18 mouse cellular contexts compared by ENCODE assay signal in genomic region chr2:130887456-130887855, GRCm38 (mm10).
"Had no signal": no experiment of that assay in that cellular context is flagged by ENCODE, and none has a peak within 500 bp of the region (broad histone marks: within the 10 kb centered on the region; RNA-seq: fewer than 3 reads in every experiment).

No protein-coding gene starts in this region.

- ATAC-seq: liver, postnatal 0 days; lung, postnatal 0 days; midbrain, embryonic 15.5 days had no signal

- DNase-seq: kidney, adult 8-10 months; left cerebral cortex, postnatal 4 days; liver, postnatal 0 days; lung, embryonic 14.5 days; retina, postnatal 1 day; right cerebral cortex, postnatal 25 days; spleen, adult 18-20 months; thymus, postnatal 25 days had no signal

- H3K27ac ChIP-seq: limb, embryonic 12.5 days; limb, embryonic 15.5 days; liver, embryonic 14.5 days; macrophage; midbrain, embryonic 12.5 days; midbrain, embryonic 15.5 days; neural tube, embryonic 13.5 days; stomach, embryonic 15.5 days had no signal

- H3K27me3 ChIP-seq: limb, embryonic 12.5 days; limb, embryonic 15.5 days; midbrain, embryonic 12.5 days; midbrain, embryonic 15.5 days; neural tube, embryonic 13.5 days; stomach, embryonic 15.5 days had no signal

- H3K9me3 ChIP-seq: limb, embryonic 12.5 days; limb, embryonic 15.5 days; midbrain, embryonic 12.5 days; midbrain, embryonic 15.5 days; neural tube, embryonic 13.5 days; stomach, embryonic 15.5 days had no signal

- H3K9ac ChIP-seq: limb, embryonic 12.5 days; limb, embryonic 15.5 days; liver, embryonic 14.5 days; liver, postnatal 0 days; lung, embryonic 14.5 days; midbrain, embryonic 12.5 days; midbrain, embryonic 15.5 days; neural tube, embryonic 13.5 days; stomach, embryonic 15.5 days had no signal

- H3K4me3 ChIP-seq: limb, embryonic 12.5 days; limb, embryonic 15.5 days; midbrain, embryonic 12.5 days; midbrain, embryonic 15.5 days; neural tube, embryonic 13.5 days; stomach, embryonic 15.5 days had no signal

- H3K4me1 ChIP-seq: limb, embryonic 12.5 days; limb, embryonic 15.5 days; midbrain, embryonic 12.5 days; midbrain, embryonic 15.5 days; neural tube, embryonic 13.5 days; stomach, embryonic 15.5 days had no signal

- H3K36me3 ChIP-seq: stomach, embryonic 15.5 days had no signal

- H3K4me2 ChIP-seq: limb, embryonic 12.5 days; limb, embryonic 15.5 days; liver, embryonic 11.5 days; lung, embryonic 14.5 days; midbrain, embryonic 12.5 days; midbrain, embryonic 15.5 days; neural tube, embryonic 13.5 days; stomach, embryonic 15.5 days had no signal
